Mouse (Mus musculus) limb, embryonic 11.5 days (tissue): ENCODE results near the gene Nexn. TPM values are rescaled to one million over a fixed set of nuclear protein-coding genes. Genes with fewer than 3 reads are reported as not detected.

ENCODE experiments used
- ATAC-seq: fragments of 200-750 bp; cut with Nextera tagmentation; 2 replicates; pipeline ENCODE4 v1.8.0; 2017; ENCODE audit warnings: low read depth; ENCODE audit not compliant: insufficient number of reproducible peaks, low FRiP score, low TSS enrichment
- DNase-seq: peaks from one replicate; pipeline ENCODE4 v3.0.0-alpha.2; 2015; ENCODE audit warnings: low spot score
- H3K27ac ChIP-seq: fragments of 300-500 bp; sonication (generic); replicated peaks from 2 replicates; pipeline ENCODE4 v1.5.1; 2014; ENCODE audit warnings: low read depth, mild to moderate bottlenecking, low read length
- H3K27me3 ChIP-seq: fragments of 300-500 bp; sonication (generic); 2 replicates; pipeline ENCODE4 v1.6.1; 2014; ENCODE audit warnings: mild to moderate bottlenecking, low read length, mixed read lengths; ENCODE audit not compliant: control insufficient read depth, insufficient read depth
- H3K36me3 ChIP-seq: fragments of 300-500 bp; sonication (generic); 2 replicates; pipeline ENCODE4 v1.6.1; 2014; ENCODE audit warnings: mild to moderate bottlenecking, low read length, moderate library complexity, mixed read lengths; ENCODE audit not compliant: control insufficient read depth, insufficient read depth
- H3K4me1 ChIP-seq: fragments of 300-500 bp; sonication (generic); 2 replicates; pipeline ENCODE4 v1.6.1; 2014; ENCODE audit warnings: low read length, mixed read lengths; ENCODE audit not compliant: control insufficient read depth, insufficient read depth
- H3K4me2 ChIP-seq: fragments of 300-500 bp; sonication (generic); 2 replicates; pipeline ENCODE4 v1.6.1; 2014; ENCODE audit warnings: low read depth, mild to moderate bottlenecking, moderate library complexity; ENCODE audit not compliant: severe bottlenecking
- H3K4me3 ChIP-seq: fragments of 300-500 bp; sonication (generic); 2 replicates; pipeline ENCODE4 v1.5.1; 2014; ENCODE audit warnings: low read depth, low read length
- H3K9ac ChIP-seq: fragments of 300-500 bp; sonication (generic); 2 replicates; pipeline ENCODE4 v1.6.1; 2014; ENCODE audit warnings: mild to moderate bottlenecking, low read length
- H3K9me3 ChIP-seq: fragments of 300-500 bp; sonication (generic); 2 replicates; pipeline ENCODE4 v1.6.1; 2016; ENCODE audit warnings: low read length; ENCODE audit not compliant: control insufficient read depth
- WGBS: fragments of 180-500 bp; shearing (Covaris S2); extraction: QIAGEN DNeasy Blood & Tissue Kit; methylation state at CpG from one replicate; pipeline ENCODE4 v1.1.7; 2014; 5-methylcytosine and 5-hydroxymethylcytosine counted together
- polyA plus RNA-seq: library from polyadenylated mRNA; unstranded; fragments of >200 nt; fragmentation: Nextera tagmentation; extraction: Ambion mirVana; gene quantifications from 2 replicates; pipeline ENCODE4 v1.2.1, GENCODE M21; 2014

Gene Nexn
- polyA plus RNA-seq, 1 experiment from 2014 or later = 8.7 TPM

DNA sequence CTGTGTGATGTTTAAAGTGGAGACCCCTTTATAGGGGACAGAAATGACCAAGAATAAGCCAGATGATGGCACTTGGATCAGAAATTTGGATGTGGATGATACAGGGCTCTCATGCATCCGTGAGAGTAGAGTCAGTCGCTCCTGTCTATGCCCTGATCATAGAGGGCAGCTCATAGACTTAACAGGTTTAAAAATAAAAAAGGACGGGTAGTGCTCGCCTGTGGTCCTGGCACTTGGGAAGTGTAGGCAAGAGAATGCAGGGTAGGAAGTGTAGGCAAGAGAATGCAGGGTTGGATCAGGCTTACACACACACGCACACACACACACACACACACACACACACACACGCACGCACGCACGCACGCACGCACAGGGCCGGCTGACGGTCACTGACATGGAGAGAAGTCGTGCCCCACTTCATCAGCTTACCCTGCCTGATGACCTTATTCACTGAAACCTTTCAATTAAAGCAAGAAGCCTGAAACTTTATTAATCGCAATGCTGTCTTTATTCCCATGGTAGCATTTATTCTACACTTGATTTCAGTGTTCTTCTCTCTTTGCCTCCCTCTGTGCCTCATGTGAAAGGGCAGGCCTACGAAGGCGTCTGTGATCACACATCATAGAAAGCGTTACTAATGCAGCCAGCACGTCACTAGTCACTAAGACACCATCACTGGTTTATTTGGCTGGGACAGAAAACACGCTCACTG lies 7.0 kb upstream of the Nexn start:
- ATAC-seq (no peak), DNase-seq (no peak)
- no peaks in the 10 kb centered on the region for H3K27me3 ChIP-seq
- no peak overlapping the region for H3K4me2 ChIP-seq
- no peak overlapping the region for H3K9ac ChIP-seq
- no peaks in the 10 kb centered on the region for H3K36me3 ChIP-seq
- H3K9me3 ChIP-seq = no peaks in the 10 kb centered on the region
- no peak overlapping the region for H3K27ac ChIP-seq
- no peak overlapping the region for H3K4me3 ChIP-seq
- no peaks in the 10 kb centered on the region for H3K4me1 ChIP-seq
- 86% methylated on average over 20 of the region's 20 CpGs for WGBS

DNA sequence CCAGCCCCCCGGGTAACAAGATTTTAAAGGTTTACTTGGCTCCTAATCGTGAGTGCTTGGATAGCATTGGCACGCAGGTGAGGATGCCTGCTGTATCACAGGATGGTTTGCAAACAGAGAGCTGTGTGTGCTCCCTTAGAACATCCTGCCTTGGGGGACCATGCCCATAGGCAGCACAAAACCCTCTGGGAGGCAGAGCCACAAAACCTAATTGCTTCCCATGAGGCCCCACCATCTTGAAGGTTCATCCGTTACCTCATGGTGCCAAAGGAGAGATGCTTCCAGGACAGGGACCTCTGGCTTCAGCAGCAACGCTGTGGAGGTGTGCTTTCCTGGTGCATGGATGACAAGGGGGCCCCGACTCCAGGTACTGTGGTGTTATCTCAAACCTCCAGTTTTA lies 5.7 kb upstream of the Nexn start:
- no peak overlapping the region for H3K27ac ChIP-seq
- no peak overlapping the region for H3K9ac ChIP-seq
- WGBS = 81% methylated on average over 6 of the region's 6 CpGs
- H3K9me3 ChIP-seq = no peaks in the 10 kb centered on the region
- DNase-seq = no peak
- H3K27me3 ChIP-seq = no peaks in the 10 kb centered on the region; the same call in 1 of the 2 replicates
- no peaks in the 10 kb centered on the region for H3K36me3 ChIP-seq
- H3K4me2 ChIP-seq = no peak overlapping the region
- no peaks in the 10 kb centered on the region for H3K4me1 ChIP-seq
- ATAC-seq = no peak
- no peak overlapping the region for H3K4me3 ChIP-seq

DNA sequence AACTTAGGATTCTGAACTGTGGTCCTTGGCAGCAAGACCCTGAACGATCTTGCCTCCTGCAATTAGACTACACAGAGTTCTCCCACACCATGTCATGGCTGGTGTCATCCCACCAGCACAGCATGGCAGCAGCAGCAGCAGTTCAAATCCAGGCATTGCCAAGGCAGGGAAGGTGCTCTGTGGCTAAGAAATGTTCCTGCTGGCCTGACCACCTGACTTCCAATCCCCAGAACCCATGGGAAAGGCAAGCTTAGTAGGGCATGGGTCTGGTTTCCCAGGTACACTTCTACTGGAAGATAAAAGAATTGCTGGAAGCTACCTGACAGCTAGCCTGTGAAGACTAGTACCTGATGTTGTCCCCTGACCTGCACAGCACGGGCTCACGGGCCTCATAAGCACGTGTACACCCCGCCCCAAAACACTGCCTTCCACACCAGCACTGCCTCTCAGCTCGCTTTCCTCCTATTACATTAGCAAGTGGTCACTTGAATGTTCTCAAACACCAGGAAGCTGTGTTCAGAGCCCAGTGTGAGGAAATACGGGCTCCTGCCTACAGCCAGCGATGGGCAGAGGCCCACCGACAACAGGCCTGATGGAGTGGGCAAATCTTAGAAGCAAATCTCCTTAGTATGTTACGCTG lies 5.0 kb upstream of the Nexn start:
- 0 out of 2 replicates have a peak, but pooled peaks cover 3% of the 10 kb centered on the region for H3K4me1 ChIP-seq
- no peaks in the 10 kb centered on the region for H3K9me3 ChIP-seq
- H3K36me3 ChIP-seq = no peaks in the 10 kb centered on the region
- no peak overlapping the region for H3K4me3 ChIP-seq
- no peak overlapping the region for H3K27ac ChIP-seq
- H3K9ac ChIP-seq = no peak overlapping the region
- ATAC-seq (no peak), DNase-seq (no peak)
- peaks cover 3% of the 10 kb centered on the region; the same call in 1 of the 2 replicates for H3K27me3 ChIP-seq
- WGBS = 91% methylated on average over 10 of the region's 10 CpGs
- H3K4me2 ChIP-seq = no peak overlapping the region

DNA sequence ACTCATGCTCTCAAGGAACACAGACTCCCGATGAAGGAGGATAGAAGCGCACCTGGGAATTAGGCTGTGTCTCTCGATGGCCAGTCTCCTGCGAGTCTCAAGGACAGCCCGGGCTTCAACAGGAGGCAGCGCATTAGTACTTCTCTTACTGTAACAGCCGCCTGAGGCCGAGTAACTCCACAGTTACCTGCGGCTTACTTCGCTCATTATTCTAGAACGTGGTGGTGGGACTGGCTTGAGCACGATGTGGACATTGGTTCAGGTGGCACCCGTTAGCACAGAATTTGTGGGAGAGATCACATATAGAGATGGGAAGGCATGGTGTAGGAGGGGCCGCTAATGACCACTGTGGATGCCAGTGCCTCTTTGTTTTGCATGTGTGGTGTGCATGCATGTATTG lies 1.9 kb upstream of the Nexn start:
- H3K27ac ChIP-seq = no peak overlapping the region
- 0 out of 2 replicates have a peak, but pooled peaks cover 6% of the 10 kb centered on the region for H3K4me1 ChIP-seq
- peaks cover 6% of the 10 kb centered on the region; the same call in 1 of the 2 replicates for H3K27me3 ChIP-seq
- 91% methylated on average over 14 of the region's 14 CpGs for WGBS
- ATAC-seq = no peak
- H3K4me2 ChIP-seq = no peak overlapping the region
- no peak for DNase-seq
- H3K9ac ChIP-seq = no peak overlapping the region
- no peaks in the 10 kb centered on the region for H3K9me3 ChIP-seq
- no peak overlapping the region for H3K4me3 ChIP-seq
- H3K36me3 ChIP-seq = no peaks in the 10 kb centered on the region

DNA sequence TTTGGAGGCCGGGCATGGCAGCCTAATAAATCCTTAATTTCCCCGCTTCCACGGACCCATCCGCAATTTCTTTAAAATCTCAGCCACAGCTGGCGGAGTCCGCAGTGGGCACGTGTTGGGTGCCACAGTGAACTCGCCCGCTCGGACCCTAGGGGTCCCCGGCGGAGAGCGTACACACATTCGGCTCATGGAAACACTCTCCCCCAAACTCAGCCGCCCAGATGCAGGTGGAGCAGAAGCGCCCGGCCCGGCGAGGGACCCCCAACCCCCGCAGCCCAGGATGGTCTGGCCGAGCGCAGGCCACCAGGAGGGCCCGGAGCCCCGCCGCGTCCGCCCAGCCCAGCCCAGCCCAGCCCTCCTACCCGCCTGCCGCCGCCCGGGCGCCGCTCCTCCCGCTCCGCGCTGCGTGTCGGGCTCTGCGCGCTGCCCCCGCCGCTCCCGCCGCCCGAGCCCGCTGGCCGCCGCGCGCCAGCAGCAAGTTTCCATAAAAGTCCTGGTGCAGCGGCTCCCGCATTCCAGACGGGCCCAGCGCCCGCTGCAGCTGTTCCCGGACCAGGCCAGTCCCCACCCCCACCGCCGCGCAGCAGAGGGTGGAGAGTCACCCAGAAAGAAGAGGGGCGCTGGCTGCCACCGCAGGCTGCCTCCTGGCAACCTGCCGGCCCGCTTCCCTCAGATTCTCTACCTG lies 657 bp downstream of the Nexn start:
- Histone ChIP-seq H3K36me3 (no peaks in the 10 kb centered on the region), H3K4me2 (peak overlapping the region; percentile 95), H3K9me3 (no peaks in the 10 kb centered on the region), H3K4me1 (0 out of 2 replicates have a peak, but pooled peaks cover 6% of the 10 kb centered on the region), H3K27ac (peak overlapping the region; percentile 0; the same call in 1 of the 2 replicates), H3K27me3 (peaks cover 6% of the 10 kb centered on the region; the same call in 1 of the 2 replicates), H3K9ac (peak overlapping the region; percentile 72), H3K4me3 (peak overlapping the region; percentile 41)
- under 1% methylated on average over 55 of the region's 63 CpGs for WGBS
- DNase-seq = peak; percentile 84
- ATAC-seq = peak; percentile 90

DNA sequence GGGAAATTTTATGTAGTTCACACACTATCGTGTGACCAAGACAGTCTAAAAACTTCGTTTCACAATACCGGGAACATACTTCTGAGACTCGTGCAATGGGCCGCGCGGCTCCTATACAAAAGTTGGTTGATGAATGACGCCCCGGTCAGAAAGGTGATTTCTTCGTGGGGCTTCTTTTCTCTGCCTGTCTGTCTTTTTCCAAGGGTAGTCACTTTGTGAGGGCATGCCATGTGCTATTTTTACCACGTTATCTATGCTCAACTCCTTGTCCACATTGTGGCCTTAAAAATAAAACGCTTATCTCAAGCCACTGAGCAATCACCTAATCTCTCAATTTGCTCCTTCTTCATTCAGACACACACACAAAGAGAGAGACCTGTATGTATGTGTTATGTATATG lies 1.3 kb downstream of the Nexn start:
- no peak for ATAC-seq
- Histone ChIP-seq H3K27me3 (peaks cover 6% of the 10 kb centered on the region; the same call in 1 of the 2 replicates), H3K9ac (no peak overlapping the region; the same call in 1 of the 2 replicates), H3K4me1 (0 out of 2 replicates have a peak, but pooled peaks cover 6% of the 10 kb centered on the region), H3K36me3 (no peaks in the 10 kb centered on the region), H3K9me3 (no peaks in the 10 kb centered on the region), H3K4me2 (peak overlapping the region; percentile 95), H3K27ac (no peak overlapping the region), H3K4me3 (0 out of 2 replicates have a peak overlapping the region, but pooled peaks have one; percentile 41)
- 61% methylated on average over 12 of the region's 12 CpGs for WGBS
- no peak for DNase-seq

DNA sequence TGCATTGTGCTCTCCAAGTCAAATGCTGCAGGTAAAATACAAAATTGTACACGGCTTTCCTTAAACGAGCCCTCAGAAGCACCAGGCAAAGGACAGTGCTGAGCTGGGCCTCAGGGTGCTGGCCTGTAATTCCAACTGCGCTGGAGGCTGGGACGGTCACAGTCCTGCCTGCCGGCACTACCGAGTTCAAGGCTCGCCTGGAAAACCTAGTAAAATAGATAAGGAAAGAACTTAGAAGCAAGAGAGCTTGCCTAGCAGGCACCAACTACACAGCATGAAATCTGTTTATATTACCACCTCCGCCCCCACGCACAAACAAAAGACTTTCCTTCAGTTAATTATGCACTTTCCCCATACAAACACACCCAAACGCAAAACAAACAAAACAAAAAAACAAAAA lies 1.8 kb downstream of the Nexn start:
- ATAC-seq (no peak), DNase-seq (no peak)
- Histone ChIP-seq H3K9me3 (no peaks in the 10 kb centered on the region), H3K4me3 (no peak overlapping the region), H3K9ac (no peak overlapping the region), H3K36me3 (no peaks in the 10 kb centered on the region), H3K27ac (no peak overlapping the region), H3K4me1 (0 out of 2 replicates have a peak, but pooled peaks cover 6% of the 10 kb centered on the region), H3K27me3 (peaks cover 6% of the 10 kb centered on the region; the same call in 1 of the 2 replicates), H3K4me2 (no peak overlapping the region)
- 43% methylated on average over 10 of the region's 10 CpGs for WGBS

DNA sequence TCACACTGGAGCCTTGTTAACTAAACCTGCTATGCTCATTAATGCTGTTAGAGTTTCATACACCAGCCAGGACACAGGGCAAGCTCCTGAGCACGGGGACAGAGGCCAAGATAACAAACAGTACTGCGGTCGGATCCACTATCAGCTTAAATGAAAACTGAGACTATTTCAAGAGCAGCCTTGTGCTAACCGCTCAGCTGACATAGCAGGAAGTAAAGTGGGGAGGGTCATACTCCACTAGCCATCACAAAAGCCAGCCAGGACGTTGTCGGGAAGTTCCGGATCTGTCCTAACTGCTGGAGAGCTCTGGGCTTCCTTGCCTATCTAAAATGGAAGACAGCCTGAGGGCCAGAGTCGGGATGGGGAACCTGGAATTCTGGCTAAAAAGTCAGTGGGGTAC lies 4.2 kb downstream of the Nexn start:
- Histone ChIP-seq H3K4me2 (no peak overlapping the region), H3K27ac (no peak overlapping the region), H3K27me3 (peaks cover 6% of the 10 kb centered on the region; the same call in 1 of the 2 replicates), H3K4me3 (no peak overlapping the region), H3K4me1 (0 out of 2 replicates have a peak, but pooled peaks cover 6% of the 10 kb centered on the region), H3K9me3 (no peaks in the 10 kb centered on the region), H3K36me3 (no peaks in the 10 kb centered on the region), H3K9ac (no peak overlapping the region)
- DNase-seq (no peak), ATAC-seq (no peak)
- WGBS = 62% methylated on average over 8 of the region's 8 CpGs
